Mouse (Mus musculus): Measurements from ENCODE around the gene Reps2. TPM values are rescaled to one million over a fixed set of nuclear protein-coding genes. Genes with fewer than 3 reads are reported as not detected.

Gene Reps2
- 100 to 1,000 TPM; 143 to 151 TPM for total RNA-seq (2021)
- long read RNA-seq, experiment 1, full-length matches to known transcripts: 5 of 58 reads
- long read RNA-seq, experiment 1, partial matches to known transcripts: 20 of 58 reads
- long read RNA-seq, experiment 1, other reads (novel, unspliced or antisense): 33 of 58 reads
- long read RNA-seq, experiment 2, full-length matches to known transcripts: 3 of 28 reads
- long read RNA-seq, experiment 2, partial matches to known transcripts: 2 of 28 reads
- long read RNA-seq, experiment 2, other reads (novel, unspliced or antisense): 23 of 28 reads

GRCm38 (mm10) chrX:162643091-162643788 is at the start of gene Reps2:
Reps2 (minus strand) TSS chrX:162643649.
- peak; percentile 70 to 77 for DNase-seq (ENCODE audit: low spot score in 2 of 2)

- no peak for DNase-seq (ENCODE audit: low spot score in 2 of 2)
These were observed 47.8 kb upstream of the Reps2 start for GRCm38 (mm10) chrX:162691272-162691671.

- DNase-seq (ENCODE audit: low spot score in 2 of 2): no peak
These were observed 41.9 kb upstream of the Reps2 start for GRCm38 (mm10) chrX:162685394-162685793.

- no peak for DNase-seq (ENCODE audit: low spot score in 2 of 2)
These were observed 36.1 kb upstream of the Reps2 start for GRCm38 (mm10) chrX:162679506-162679905.

GRCm38 (mm10) chrX:162678820-162679219 is 35.4 kb upstream of the Reps2 start:
- DNase-seq (ENCODE audit: low spot score in 2 of 2): no peak

- no peak for DNase-seq (ENCODE audit: low spot score in 2 of 2)
These were observed 22.7 kb upstream of the Reps2 start for GRCm38 (mm10) chrX:162666166-162666565.

- no peak for DNase-seq (ENCODE audit: low spot score in 2 of 2)
These were observed 16.7 kb upstream of the Reps2 start for GRCm38 (mm10) chrX:162660182-162660581.

GRCm38 (mm10) chrX:162653518-162653917 is 10.1 kb upstream of the Reps2 start:
- DNase-seq (ENCODE audit: low spot score in 2 of 2): no peak

- no peak for DNase-seq (ENCODE audit: low spot score in 2 of 2)
These were observed 9.0 kb upstream of the Reps2 start for GRCm38 (mm10) chrX:162652445-162652844.

GRCm38 (mm10) chrX:162651125-162651524 is 7.7 kb upstream of the Reps2 start:
- no peak for DNase-seq (ENCODE audit: low spot score in 2 of 2)

GRCm38 (mm10) chrX:162643789-162644092 is 292 bp upstream of the Reps2 start:
- no peak for DNase-seq (ENCODE audit: low spot score in 2 of 2)

- DNase-seq (ENCODE audit: low spot score in 2 of 2): no peak
These were observed 903 bp downstream of the Reps2 start for GRCm38 (mm10) chrX:162642402-162643090.

GRCm38 (mm10) chrX:162641764-162642163 is 1.7 kb downstream of the Reps2 start:
- DNase-seq (ENCODE audit: low spot score in 2 of 2): no peak

- DNase-seq (ENCODE audit: low spot score in 2 of 2): peak in 1 of 2 experiments; percentile 19
These were observed 8.3 kb downstream of the Reps2 start for GRCm38 (mm10) chrX:162635159-162635558.

GRCm38 (mm10) chrX:162622091-162622437 is 21.4 kb downstream of the Reps2 start:
- DNase-seq (ENCODE audit: low spot score in 2 of 2): no peak

- no peak for DNase-seq (ENCODE audit: low spot score in 2 of 2)
These were observed 22.0 kb downstream of the Reps2 start for GRCm38 (mm10) chrX:162621194-162622090.

GRCm38 (mm10) chrX:162619705-162620104 is 23.7 kb downstream of the Reps2 start:
- no peak for DNase-seq (ENCODE audit: low spot score in 2 of 2)

GRCm38 (mm10) chrX:162618547-162618946 is 24.9 kb downstream of the Reps2 start:
- DNase-seq (ENCODE audit: low spot score in 2 of 2): no peak

- no peak for DNase-seq (ENCODE audit: low spot score in 2 of 2)
These were observed 37.3 kb downstream of the Reps2 start for GRCm38 (mm10) chrX:162606113-162606512.

- DNase-seq (ENCODE audit: low spot score in 2 of 2): no peak
These were observed 43.8 kb downstream of the Reps2 start for GRCm38 (mm10) chrX:162599666-162600065.

Data from left cerebral cortex, adult 18-20 months (tissue).